Mouse (Mus musculus): Measurements from ENCODE around the gene BC147527.
"Not testable (repeated sequence)": the region's sequence is repeated elsewhere in the genome, so short reads cannot be mapped to it uniquely, and the experiment has no call there.

BC147527 gene

DNA sequence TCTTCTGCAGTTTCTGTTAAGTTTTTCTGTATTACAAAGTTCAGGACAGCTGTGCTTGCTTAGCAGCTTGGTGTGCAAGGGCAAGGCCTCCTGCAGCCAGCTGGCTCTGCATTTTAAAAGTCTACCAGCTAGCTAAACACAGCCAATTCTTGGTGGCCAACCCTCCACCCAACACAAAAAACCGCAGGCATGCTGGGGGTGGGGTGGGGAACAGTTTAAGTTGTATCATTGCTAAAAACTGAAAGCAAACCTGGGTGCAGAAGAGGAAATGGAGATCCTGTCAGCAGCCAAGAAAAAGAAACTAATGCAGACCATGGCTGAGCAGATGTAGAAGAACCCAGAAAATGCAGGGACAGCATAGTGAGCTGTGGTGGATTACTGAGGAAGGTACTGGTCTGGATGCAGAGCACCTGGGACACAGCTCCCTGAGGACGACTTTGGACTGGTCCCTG, at the start of gene BC147527:
Gene BC147527, plus strand, starts transcription at position 402 of the 452 bp plus-strand sequence.
- peak; percentile 6 for DNase-seq

DNA sequence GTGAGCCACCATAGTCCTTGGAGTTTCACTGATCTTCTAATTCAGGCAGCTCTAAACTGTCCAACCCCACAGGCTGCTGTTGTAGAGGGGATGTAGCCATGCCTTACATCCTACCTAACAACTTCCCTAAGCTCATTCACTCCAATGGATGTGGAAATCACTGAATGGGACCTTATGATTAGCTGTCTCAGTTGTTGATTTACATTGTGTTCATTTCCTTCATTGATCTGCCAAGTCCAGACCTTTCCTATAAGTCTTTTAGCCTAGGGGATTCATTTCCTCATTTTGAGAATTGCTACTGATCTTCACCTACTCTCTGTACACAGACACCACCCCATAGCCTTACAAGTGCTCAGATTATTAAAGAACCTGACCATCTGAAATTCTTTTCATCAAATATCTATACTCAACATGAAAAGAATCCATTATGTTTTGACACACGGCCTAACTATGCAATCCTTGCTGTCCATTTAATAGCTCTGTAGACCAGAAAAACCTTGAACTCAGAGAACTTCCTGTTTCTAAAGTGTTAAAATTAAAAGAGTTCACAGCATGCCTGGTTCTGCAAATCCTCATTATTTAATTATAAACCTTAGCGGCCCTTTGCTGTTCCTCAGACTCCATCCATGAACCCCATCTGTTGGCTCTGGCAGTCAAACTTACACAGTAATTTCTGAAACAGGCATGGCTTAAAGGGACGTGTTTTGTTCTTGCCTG, 48.8 kb upstream of the BC147527 start:
- not testable (repeated sequence) for DNase-seq

GRCm38 (mm10) chr13:120258817-120259658, 41.2 kb upstream of the BC147527 start:
- DNase-seq: not testable (repeated sequence)

DNA sequence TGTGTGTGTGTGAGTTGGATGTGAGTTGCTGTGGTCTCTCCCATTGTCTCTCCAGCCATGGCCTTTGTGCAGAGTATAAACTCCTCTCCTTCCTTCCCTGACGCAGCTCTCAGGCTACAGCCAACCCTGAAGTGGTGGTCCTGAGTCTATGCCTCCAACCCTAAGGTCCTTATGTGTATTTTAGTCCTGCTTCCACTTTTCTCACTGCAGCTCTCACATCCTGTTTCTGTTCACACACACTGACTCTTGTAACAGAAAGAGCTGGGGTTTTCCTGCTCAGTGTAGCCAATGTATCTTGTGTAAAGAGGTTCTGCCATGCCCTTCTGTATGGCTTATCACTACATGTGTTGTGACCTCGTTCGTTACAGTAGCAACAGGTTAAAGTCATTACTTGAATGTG, 40.5 kb upstream of the BC147527 start:
- peak; percentile 6 for DNase-seq

GRCm38 (mm10) chr13:120262870-120263269, 37.3 kb upstream of the BC147527 start, which contains the start of gene AF067061:
TSS of gene AF067061 (plus strand) at chr13:120263114.
- DNase-seq: not testable (repeated sequence)

- DNase-seq: not testable (repeated sequence)
These were observed 22.4 kb upstream of the BC147527 start for GRCm38 (mm10) chr13:120277837-120278236.

- no peak for DNase-seq
These were observed 21.4 kb upstream of the BC147527 start for GRCm38 (mm10) chr13:120278784-120279183.

GRCm38 (mm10) chr13:120299324-120299894, 783 bp upstream of the BC147527 start:
- peak; percentile 5 for DNase-seq

GRCm38 (mm10) chr13:120300853-120301252, 661 bp downstream of the BC147527 start:
- DNase-seq: no peak

- DNase-seq: no peak
These were observed 10.6 kb downstream of the BC147527 start for GRCm38 (mm10) chr13:120310749-120311148.

DNA sequence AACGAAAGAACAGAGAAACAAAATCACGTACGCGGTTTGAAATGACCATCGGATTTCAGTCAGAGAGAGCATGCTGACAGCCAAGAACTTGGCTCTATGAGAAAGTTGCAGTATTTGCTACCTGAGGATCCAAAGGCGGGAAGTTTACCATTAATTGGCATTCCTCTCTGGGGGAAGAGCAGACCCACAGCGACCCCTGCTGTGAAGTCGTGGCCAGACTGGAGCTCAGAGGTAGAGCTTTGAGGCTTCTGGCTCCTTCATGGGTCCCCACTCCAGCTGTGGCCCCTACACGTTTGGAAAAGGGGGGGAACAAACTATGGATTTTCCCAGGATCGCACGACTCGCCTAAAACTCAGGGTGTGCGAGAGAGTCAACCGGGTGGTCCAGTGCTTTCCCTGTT, 13.4 kb downstream of the BC147527 start:
- no peak for DNase-seq

DNA sequence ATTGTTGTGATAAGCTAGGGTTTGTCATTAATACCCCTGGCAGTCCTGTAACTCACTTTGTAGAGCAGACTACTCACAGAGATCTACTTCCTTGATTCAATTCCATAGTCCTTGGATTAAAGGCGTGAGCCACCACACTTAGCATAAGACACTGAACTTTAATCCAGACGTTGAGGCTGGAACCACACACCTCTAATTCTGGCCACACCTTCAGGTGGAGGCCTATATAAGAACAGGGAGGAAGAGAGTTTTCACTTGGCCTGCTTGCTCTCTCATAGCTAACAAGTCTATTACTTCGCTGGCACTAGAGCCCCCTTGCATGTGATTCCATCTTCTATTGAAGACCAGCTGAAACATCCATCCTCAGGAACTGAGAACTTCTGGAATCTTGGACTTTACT, 16.4 kb downstream of the BC147527 start, which contains the start of gene Tcstv3:
Gene Tcstv3, plus strand, starts transcription at position 301 of the 400 bp plus-strand sequence.
- not testable (repeated sequence) for DNase-seq

GRCm38 (mm10) chr13:120320183-120320582, 20.0 kb downstream of the BC147527 start:
- DNase-seq: no peak

- no peak for DNase-seq
These were observed 20.5 kb downstream of the BC147527 start for GRCm38 (mm10) chr13:120320721-120321120.

All from layer of hippocampus, adult 9-11 months (tissue).